In the genomic region with DNA sequence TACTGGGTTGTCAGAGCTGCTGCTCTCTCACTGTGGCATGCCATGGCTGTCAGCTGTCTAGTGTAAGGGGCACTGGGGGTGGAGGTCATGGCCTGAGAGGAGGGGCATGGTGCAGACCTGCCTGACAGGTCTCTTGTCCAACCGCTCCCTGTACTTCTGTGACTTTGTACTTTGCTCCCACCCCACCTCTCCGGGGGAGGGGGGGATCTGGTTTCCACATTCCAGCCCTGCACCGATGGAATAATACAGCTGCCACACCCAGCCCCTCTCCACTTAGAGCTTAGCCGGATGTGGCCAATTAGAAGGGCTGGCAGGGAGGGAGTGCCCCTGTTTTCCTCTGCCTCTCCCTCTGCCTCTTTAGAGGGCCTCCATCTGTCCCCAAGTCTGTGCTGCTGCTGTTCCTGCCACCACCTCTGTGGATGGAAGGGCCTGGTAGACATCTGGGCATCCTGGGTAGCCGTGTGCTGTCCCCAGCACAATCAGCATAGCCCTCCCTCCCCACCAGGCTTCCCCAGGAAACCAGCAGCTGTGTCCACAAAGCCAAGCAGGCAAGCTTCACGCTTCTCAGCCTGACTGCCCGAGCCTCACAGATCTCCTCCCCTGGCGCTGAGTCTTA, we compare ENCODE assay signal across 8 mouse cellular contexts. TPM values are rescaled to one million over a fixed set of nuclear protein-coding genes. Genes with fewer than 3 reads are reported as not detected.
DNase-seq lines count a peak whose midpoint lies in the region; ATAC-seq lines count a peak whose summit lies in the region.

No protein-coding gene starts in this region.

- H3K9me3 ChIP-seq in forebrain, embryonic 12.5 days: no peaks in the 10 kb centered on the region
- H3K9me3 ChIP-seq in forebrain, embryonic 11.5 days (ENCODE audit: control insufficient read depth, low read length): no peaks in the 10 kb centered on the region

- peaks cover 78% of the 10 kb centered on the region for H3K36me3 ChIP-seq in forebrain, embryonic 12.5 days (replicated peaks)
- peaks cover 7% of the 10 kb centered on the region for H3K36me3 ChIP-seq in forebrain, embryonic 11.5 days (ENCODE audit: control insufficient read depth, insufficient read depth, low read length)

- H3K4me3 ChIP-seq in forebrain, embryonic 12.5 days (replicated peaks): no peak overlapping the region
- no peak overlapping the region for H3K4me3 ChIP-seq in forebrain, embryonic 11.5 days (ENCODE audit: low read depth, low read length)

- H3K27ac ChIP-seq in forebrain, embryonic 12.5 days: peak overlapping the region; percentile 13; the same call in 1 of the 2 replicates
- H3K27ac ChIP-seq in forebrain, embryonic 11.5 days (ENCODE audit: low read depth, low read length): no peak overlapping the region

- H3K27me3 ChIP-seq in forebrain, embryonic 12.5 days: no peaks in the 10 kb centered on the region
- H3K27me3 ChIP-seq in forebrain, embryonic 11.5 days (ENCODE audit: control insufficient read depth, insufficient read depth, low read length): no peaks in the 10 kb centered on the region

- DNase-seq in forebrain, embryonic 11.5 days (ENCODE audit: low spot score): no peak
- DNase-seq in brain, adult 2 months (ENCODE audit: low read depth, low spot score): peak; percentile 54
- peak; percentile 78 for DNase-seq in kidney, adult 18-20 months
- peak; percentile 84 to 92 for DNase-seq in lung, adult 18-20 months
- DNase-seq in cerebellum, adult 8-10 months: no peak
- no peak for DNase-seq in adrenal gland, adult 8-10 months
- DNase-seq in frontal cortex, postnatal 36 days (ENCODE audit: low spot score in 2 of 2): no peak

- H3K4me2 ChIP-seq in forebrain, embryonic 12.5 days: no peak overlapping the region
- no peak overlapping the region for H3K4me2 ChIP-seq in forebrain, embryonic 11.5 days (ENCODE audit: low read depth, low read length, severe bottlenecking)

- 56% methylated on average over 8 of the region's 8 CpGs for whole genome bisulfite sequencing in forebrain, embryonic 12.5 days
- WGBS in forebrain, embryonic 11.5 days: 54% methylated on average over 8 of the region's 8 CpGs

- no peak for ATAC-seq in forebrain, embryonic 12.5 days (ENCODE audit: low FRiP score)
- no peak for ATAC-seq in forebrain, embryonic 11.5 days (replicated peaks; ENCODE audit: low FRiP score)

- peaks cover 6% of the 10 kb centered on the region for H3K4me1 ChIP-seq in forebrain, embryonic 12.5 days
- H3K4me1 ChIP-seq in forebrain, embryonic 11.5 days (replicated peaks; ENCODE audit: control insufficient read depth, insufficient read depth, low read length): no peaks in the 10 kb centered on the region

- peak overlapping the region; percentile 25; the same call in 1 of the 2 replicates for H3K9ac ChIP-seq in forebrain, embryonic 12.5 days
- no peak overlapping the region for H3K9ac ChIP-seq in forebrain, embryonic 11.5 days (ENCODE audit: low read length)

RNA-seq across cellular contexts. Expression of gene Mgat3, which starts 14.1 kb away (rescaled TPM):
- polyA plus RNA-seq in forebrain, embryonic 12.5 days (2016; fragmentation: Nextera tagmentation; extraction: Ambion mirVana): 8.6 and 9.6 TPM in 2 replicates
- 8.8 and 9.2 TPM in 2 replicates for polyA plus RNA-seq in forebrain, embryonic 11.5 days (2014; fragmentation: Nextera tagmentation; extraction: Ambion mirVana)
- total RNA-seq in adrenal gland, adult 8-10 months (2022): 10 to 100 TPM in 3 of 4 experiments, 1 to 10 TPM in 1; 8.5 to 13.0 (median 11.6) TPM

RNA-seq across cellular contexts. Expression of gene Tab1, which starts 26.5 kb away (rescaled TPM):
- polyA plus RNA-seq in forebrain, embryonic 12.5 days (2016; fragmentation: Nextera tagmentation; extraction: Ambion mirVana): 40.5 and 44.0 TPM in 2 replicates
- 36.7 and 40.0 TPM in 2 replicates for polyA plus RNA-seq in forebrain, embryonic 11.5 days (2014; fragmentation: Nextera tagmentation; extraction: Ambion mirVana)
- total RNA-seq in adrenal gland, adult 8-10 months (2022): 10 to 100 TPM; 16.2 to 31.8 (median 26.8) TPM

Comparison
In these comparisons a context has a peak if more than half of its experiments do, and no peak if none do; other contexts are left out.
1. DNase-seq: peak in brain, adult 2 months (single experiment), kidney, adult 18-20 months (single experiment) and lung, adult 18-20 months (2 of 2); none in forebrain, embryonic 11.5 days (single experiment), cerebellum, adult 8-10 months (single experiment), adrenal gland, adult 8-10 months (single experiment) and frontal cortex, postnatal 36 days (0 of 2).